Mouse (Mus musculus) cerebellum, adult 2 months (tissue): ENCODE results near the gene Gpt2. TPM values are rescaled to one million over a fixed set of nuclear protein-coding genes. Genes with fewer than 3 reads are reported as not detected.

Experiments used
- DNase-seq, 2 experiments: peaks; one replicate each; pipeline ENCODE4 v3.0.0; 2021
- H3K27ac ChIP-seq: fragments of 200-500 bp; 2 replicates; pipeline ENCODE4 v1.5.1; 2012; ENCODE audit warnings: low read length, control low read depth, inconsistent platforms; ENCODE audit not compliant: insufficient read depth
- H3K27me3 ChIP-seq: fragments of 200-500 bp; 2 replicates; pipeline ENCODE4 v1.6.1; 2012; ENCODE audit warnings: inconsistent platforms, mild to moderate bottlenecking, low read length, moderate library complexity; ENCODE audit not compliant: control insufficient read depth, insufficient read depth
- H3K4me1 ChIP-seq: fragments of 200-500 bp; 2 replicates; pipeline ENCODE4 v1.6.1; 2011; ENCODE audit warnings: low read length; ENCODE audit not compliant: control insufficient read depth, insufficient read depth
- H3K4me3 ChIP-seq: fragments of 200-500 bp; replicated peaks from 2 replicates; pipeline ENCODE3; 2011; ENCODE audit warnings: mild to moderate bottlenecking, low read depth, low read length, control low read depth; ENCODE audit not compliant: insufficient read depth
- CTCF ChIP-seq: fragments of 200-500 bp; IDR thresholded peaks from 2 replicates; pipeline ENCODE4 v1.5.1; 2011; ENCODE audit warnings: low read depth, mild to moderate bottlenecking, control low read depth, low read length, moderate library complexity, borderline replicate concordance; ENCODE audit not compliant: insufficient read depth
- POLR2A ChIP-seq: fragments of 200-500 bp; IDR thresholded peaks from 2 replicates; pipeline ENCODE4 v1.6.1; 2011; ENCODE audit warnings: low read length, control low read depth, borderline replicate concordance; ENCODE audit not compliant: insufficient read depth
- WGBS: fragments of 180-500 bp; shearing (Covaris S2); methylation state at CpG from one replicate; pipeline ENCODE4 v1.1.7; 2018; 5-methylcytosine and 5-hydroxymethylcytosine counted together
- polyA plus RNA-seq: library from polyadenylated mRNA; depleted of rRNA; stranded (reverse); fragments of >200 nt; gene quantifications from 2 replicates; pipeline ENCODE4 v1.2.3, GENCODE M21; 2012

Gpt2 gene
- polyA plus RNA-seq, 1 experiment = 40.5 TPM

DNA sequence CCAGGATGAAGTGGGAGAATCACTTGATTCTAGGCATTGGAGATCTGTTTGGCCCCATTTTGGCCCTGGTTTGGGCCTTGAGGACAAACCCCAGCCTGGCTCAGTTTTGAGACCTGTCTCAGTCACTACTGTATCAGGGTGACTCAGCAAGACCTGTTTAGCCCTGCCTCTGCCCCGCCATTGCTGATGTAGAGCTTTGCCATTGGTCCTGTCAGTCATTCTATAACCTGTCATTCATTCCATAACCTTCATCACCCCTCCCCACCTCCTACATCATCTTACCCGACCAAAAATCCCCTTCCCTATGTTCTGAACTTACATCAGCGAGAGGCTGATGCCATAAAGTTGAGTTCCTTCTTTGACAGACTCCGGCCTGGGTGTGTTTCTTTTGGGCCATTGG is 40.5 kb downstream of the Gpt2 start:
- Histone ChIP-seq H3K27ac (no peak overlapping the region), H3K27me3 (no peaks in the 10 kb centered on the region), H3K4me3 (no peak overlapping the region), H3K4me1 (no peaks in the 10 kb centered on the region)
- TF ChIP-seq POLR2A = no peak
- TF ChIP-seq CTCF = no peak
- no peak for DNase-seq
- 92% methylated on average over 4 of the region's 4 CpGs for WGBS

DNA sequence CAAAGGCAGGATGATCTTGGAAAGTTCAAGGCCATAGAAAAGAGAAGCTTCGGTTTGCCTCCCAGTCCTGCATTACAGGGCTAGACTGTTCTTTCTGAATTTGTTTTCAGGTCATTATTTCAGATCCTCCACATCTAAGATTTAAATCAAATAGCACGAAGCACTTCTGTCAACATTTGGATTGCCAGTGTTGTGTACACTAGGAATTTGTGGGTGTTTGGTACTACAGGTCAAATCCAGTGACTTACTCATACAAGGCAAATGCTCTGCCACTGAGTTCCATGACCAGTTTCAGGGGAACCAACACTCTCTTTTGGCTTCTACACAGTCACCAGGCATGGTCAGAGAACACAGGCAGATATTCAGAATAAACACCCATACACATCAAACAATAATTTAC is 41.1 kb downstream of the Gpt2 start:
- 96% methylated on average over 2 of the region's 2 CpGs for WGBS
- no peak for DNase-seq

DNA sequence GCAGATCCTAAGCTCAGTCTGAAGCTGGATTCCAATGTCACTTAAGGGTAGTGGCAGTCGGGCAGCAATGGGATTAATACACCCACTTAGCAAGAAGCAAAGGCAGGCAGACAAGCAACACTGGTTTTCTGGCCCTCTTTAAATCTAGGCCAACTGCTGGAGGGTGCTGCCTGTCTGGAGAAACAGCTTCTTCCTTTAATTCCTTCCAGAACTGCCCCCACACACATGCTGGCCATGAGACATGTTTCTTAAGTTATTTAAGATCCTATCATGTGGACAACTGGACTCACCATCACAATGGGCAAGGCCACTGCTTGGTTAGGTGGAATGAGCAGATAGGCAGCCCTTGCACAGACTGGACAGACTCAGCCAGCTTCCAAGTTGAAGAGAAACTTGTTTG is 41.8 kb downstream of the Gpt2 start:
- Histone ChIP-seq H3K27ac (no peak overlapping the region), H3K4me1 (no peaks in the 10 kb centered on the region), H3K4me3 (no peak overlapping the region), H3K27me3 (no peaks in the 10 kb centered on the region)
- no peak for TF ChIP-seq POLR2A
- no peak for TF ChIP-seq CTCF
- 82% methylated on average over 1 of the region's 1 CpGs for WGBS
- DNase-seq = no peak

More for the DNA sequence above, 41.1 kb downstream of the Gpt2 start:
- H3K4me3 ChIP-seq = no peak overlapping the region
- TF ChIP-seq CTCF (no peak), POLR2A (no peak)
- H3K27ac ChIP-seq = no peak overlapping the region
- no peaks in the 10 kb centered on the region for H3K4me1 ChIP-seq
- no peaks in the 10 kb centered on the region for H3K27me3 ChIP-seq

- no peak overlapping the region for H3K27ac ChIP-seq
- DNase-seq = no peak
- H3K27me3 ChIP-seq = no peaks in the 10 kb centered on the region
- 95% methylated on average over 2 of the region's 2 CpGs for WGBS
- TF ChIP-seq CTCF (no peak), POLR2A (no peak)
- no peak overlapping the region for H3K4me3 ChIP-seq
- H3K4me1 ChIP-seq = no peaks in the 10 kb centered on the region
These were observed 44.0 kb downstream of the Gpt2 start for GRCm38 (mm10) chr8:85536332-85536731.

GRCm38 (mm10) chr8:85551934-85552333 is 59.6 kb downstream of the Gpt2 start:
- H3K27ac ChIP-seq = no peak overlapping the region
- no peak overlapping the region for H3K4me3 ChIP-seq
- H3K4me1 ChIP-seq = no peaks in the 10 kb centered on the region
- H3K27me3 ChIP-seq = no peaks in the 10 kb centered on the region
- DNase-seq = no peak
- no peak for TF ChIP-seq CTCF
- TF ChIP-seq POLR2A = no peak
- WGBS = 89% methylated on average over 1 of the region's 1 CpGs

DNA sequence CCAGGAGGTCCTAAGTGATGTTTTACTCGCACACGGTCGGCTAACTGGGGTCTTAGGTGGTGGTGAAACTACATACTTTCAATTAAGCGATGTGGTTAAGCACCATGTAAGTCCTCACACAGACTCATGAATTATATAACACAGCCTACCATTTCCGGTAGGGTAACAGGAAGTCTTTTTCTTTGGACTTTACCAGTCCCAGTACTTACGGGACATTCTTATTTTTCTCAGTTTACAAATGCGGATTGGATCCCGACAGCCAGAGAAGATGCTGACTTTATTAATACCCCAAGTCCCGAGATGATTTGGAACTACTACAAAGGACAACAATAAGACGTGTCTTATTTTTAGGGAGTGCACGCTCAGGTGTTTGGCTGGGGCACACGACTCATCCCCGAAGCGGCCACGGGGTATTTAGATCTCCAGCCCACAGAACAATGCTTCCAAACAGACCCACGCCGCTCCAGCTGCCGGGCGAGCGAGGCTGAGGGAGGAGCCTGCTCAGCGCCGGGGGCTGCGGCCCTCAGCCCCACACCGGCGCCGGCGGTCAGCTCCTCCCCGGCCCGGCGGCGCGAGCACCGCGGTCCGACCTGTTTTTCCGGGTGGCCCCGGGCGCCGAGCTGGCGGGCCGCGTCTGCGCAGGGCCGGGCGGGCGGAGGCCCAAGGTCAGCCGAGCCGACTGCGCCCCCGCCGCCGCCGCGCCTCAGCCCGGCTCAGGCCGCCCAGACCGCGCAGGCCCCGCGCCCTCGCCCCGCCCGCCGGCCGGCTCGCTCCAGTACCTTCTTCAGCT is 62.2 kb downstream of the Gpt2 start:
- DNase-seq = peak; percentile 41 to 52
- no peak for TF ChIP-seq CTCF
- no peak for TF ChIP-seq POLR2A
- Histone ChIP-seq H3K4me3 (peak overlapping the region; percentile 88), H3K27ac (peak overlapping the region; percentile 89), H3K4me1 (no peaks in the 10 kb centered on the region), H3K27me3 (no peaks in the 10 kb centered on the region)
- 1% methylated on average over 59 of the region's 66 CpGs for WGBS

DNA sequence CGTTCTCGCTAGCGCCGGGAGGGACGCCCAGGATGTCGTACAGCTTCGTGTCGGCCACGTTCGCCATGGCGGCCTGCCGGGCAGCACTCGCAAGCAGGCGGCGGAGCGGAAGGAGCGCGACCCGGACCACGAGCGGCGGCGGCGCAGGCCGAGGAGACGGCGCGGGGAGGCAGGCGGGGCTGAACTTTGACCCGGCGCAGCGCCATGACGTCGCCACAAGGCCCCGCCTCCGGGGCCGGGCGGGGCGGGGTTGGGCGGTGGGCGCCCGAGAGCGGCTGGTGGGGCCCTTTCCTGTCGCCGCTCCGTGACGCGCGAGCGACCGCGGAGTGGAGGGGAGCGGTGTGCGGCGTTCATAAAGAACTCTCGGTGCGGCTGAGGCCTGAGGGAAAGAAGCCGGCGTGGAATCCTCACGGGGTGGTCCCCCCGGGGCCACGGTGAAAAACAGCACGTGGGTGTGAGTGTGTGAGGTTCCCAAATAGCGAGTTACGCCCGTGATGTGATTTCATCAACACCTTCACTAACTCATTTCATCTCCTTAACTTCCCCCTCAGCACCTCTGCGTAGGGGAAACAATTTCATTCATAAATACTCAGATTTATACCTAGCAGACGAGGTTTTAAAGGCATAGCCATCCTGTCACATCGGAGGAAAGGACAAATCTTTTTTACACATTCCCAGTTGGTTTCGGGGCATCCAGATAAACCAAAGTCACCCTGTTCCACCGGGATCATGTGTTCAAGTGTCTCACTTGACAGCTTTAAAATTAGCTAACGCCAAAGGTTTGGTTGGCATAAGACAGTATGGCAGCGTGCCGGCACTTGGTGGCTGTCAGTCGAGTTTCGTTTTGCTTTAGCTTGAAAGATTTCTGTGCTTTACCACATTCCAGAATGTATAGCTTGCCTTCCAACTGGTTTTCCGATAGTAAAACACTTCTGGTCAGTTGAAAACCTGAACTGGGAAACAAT is 63.1 kb downstream of the Gpt2 start, which contains the start of gene Dnaja2:
Gene Dnaja2, minus strand, starts transcription at position 164 of the 965 bp plus-strand sequence.
- peak within 1 kb of the TSS; percentile 89 for H3K27ac ChIP-seq
- peak within 1 kb of the TSS; percentile 88 for H3K4me3 ChIP-seq
- WGBS = under 1% methylated on average over 77 of the region's 77 CpGs
- no peak for TF ChIP-seq CTCF
- peak; percentile 88 for TF ChIP-seq POLR2A
- H3K4me1 ChIP-seq = no peaks in the 10 kb centered on the region
- H3K27me3 ChIP-seq = no peaks in the 10 kb centered on the region
- DNase-seq = peak; percentile 87 to 92
